Mouse (Mus musculus): Measurements from ENCODE around the gene Sparc.

The Sparc gene

DNA sequence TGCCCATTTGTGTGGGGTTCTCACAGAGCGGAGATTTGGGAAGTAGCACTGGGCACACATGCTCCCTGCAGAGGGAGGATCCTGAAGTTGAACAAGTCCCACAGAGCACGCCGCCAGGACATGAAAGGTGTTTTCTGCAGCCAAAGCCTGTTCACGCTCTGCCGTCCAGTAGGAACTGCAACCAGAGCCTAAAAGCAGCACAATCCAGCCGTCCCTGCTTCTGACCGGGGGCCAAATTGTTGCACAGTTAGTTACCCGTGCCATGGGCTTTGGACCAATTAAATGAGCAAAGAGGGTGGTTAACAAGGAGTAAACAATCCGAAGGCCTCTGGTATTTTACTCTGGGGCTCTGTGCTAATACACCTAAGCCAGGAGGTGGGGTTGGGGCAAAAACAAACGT is 55.2 kb downstream of the Sparc start:
- no peak for DNase-seq (ENCODE audit: low read depth, low spot score)

DNA sequence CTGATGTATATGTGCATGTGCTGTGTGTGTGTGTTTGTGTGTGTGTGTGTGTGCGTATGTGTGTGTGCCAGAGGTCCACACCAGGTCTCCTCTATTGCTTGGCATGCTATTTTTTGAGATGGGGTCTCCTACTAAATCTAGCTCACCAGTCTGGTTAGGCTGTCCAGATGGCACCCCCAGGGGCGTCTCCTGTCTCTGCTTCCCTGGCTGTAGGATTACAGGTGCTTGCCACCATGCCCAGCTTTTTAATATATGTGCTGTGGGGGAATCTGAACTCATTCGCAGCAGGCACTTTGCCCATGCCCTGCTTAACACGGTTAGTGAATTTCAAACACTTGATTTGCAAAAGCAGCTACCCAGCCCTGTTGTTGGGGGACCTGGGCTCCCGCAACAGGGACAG is 57.1 kb downstream of the Sparc start:
- no peak for DNase-seq (ENCODE audit: low read depth, low spot score)

DNA sequence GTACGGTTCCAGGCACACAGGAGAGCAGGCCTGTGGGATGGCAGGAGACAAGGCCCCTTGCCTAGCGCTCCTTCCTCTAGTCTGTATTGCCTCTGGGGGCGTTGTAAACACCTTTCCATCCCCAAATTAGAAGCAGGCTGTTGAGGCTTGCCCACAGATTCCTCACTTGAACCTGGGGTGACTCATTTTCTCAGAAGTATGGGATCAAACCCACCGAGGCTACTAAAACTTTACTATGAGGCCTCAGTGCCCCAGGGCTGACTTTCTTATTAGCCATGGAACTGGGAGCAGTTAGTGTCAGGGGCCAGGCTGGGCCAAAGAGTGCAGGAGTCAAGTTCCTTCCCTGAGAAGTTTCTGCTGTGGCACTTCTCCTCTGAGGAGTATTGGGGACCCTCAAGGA is 57.7 kb downstream of the Sparc start:
- no peak for DNase-seq (ENCODE audit: low read depth, low spot score)

GRCm38 (mm10) chr11:55364662-55365061 is 58.3 kb downstream of the Sparc start:
- DNase-seq (ENCODE audit: low read depth, low spot score) = no peak

- DNase-seq (ENCODE audit: low read depth, low spot score) = no peak
Measured at GRCm38 (mm10) chr11:55358094-55358783, 64.7 kb downstream of the Sparc start.

GRCm38 (mm10) chr11:55356846-55357245 is 66.1 kb downstream of the Sparc start:
- DNase-seq (ENCODE audit: low read depth, low spot score) = no peak

Data from skeletal muscle tissue, adult 2 months (tissue).